Mouse (Mus musculus) adrenal gland, postnatal 14 days (tissue): ENCODE measurements around the gene Wfdc6a. TPM values are rescaled to one million over a fixed set of nuclear protein-coding genes. Genes with fewer than 3 reads are reported as not detected.

Experiments
- DNase-seq: peaks from one replicate; pipeline ENCODE4 v3.0.0; 2021; ENCODE audit warnings: mixed read lengths
- total RNA-seq: library from RNA; stranded (reverse); gene quantifications from 2 replicates; pipeline ENCODE4 v1.2.3, GENCODE M21; 2021

Wfdc6a gene
- total RNA-seq, 1 experiment from 2014 or later: 1.2 TPM

- DNase-seq: no peak
These were observed 35.0 kb downstream of the Wfdc6a start for GRCm38 (mm10) chr2:164549963-164550894.

GRCm38 (mm10) chr2:164549338-164549737 is 35.9 kb downstream of the Wfdc6a start:
- DNase-seq: no peak

GRCm38 (mm10) chr2:164544454-164545097 is 40.7 kb downstream of the Wfdc6a start:
- DNase-seq: no peak

GRCm38 (mm10) chr2:164543745-164544144 is 41.5 kb downstream of the Wfdc6a start:
- no peak for DNase-seq

- DNase-seq: no peak
These were observed 42.6 kb downstream of the Wfdc6a start for GRCm38 (mm10) chr2:164542598-164542997.

GRCm38 (mm10) chr2:164542132-164542531 is 43.1 kb downstream of the Wfdc6a start:
- no peak for DNase-seq

- no peak for DNase-seq
These were observed 44.4 kb downstream of the Wfdc6a start for GRCm38 (mm10) chr2:164540652-164541427.

GRCm38 (mm10) chr2:164537003-164537402 is 48.2 kb downstream of the Wfdc6a start:
- DNase-seq: no peak

GRCm38 (mm10) chr2:164534315-164534714 is 50.9 kb downstream of the Wfdc6a start:
- no peak for DNase-seq

- peak; percentile 76 for DNase-seq
These were observed 54.1 kb downstream of the Wfdc6a start for GRCm38 (mm10) chr2:164531169-164531568.

Other genes starting within 250 kb of the Wfdc6a start
- 9.2 and 9.3 TPM in 2 replicates for gene Slpi, start 196.4 kb downstream of the Wfdc6a start, total RNA-seq
- gene Rbpjl, start 182.3 kb downstream of the Wfdc6a start, total RNA-seq: not detected in 2 replicates
- gene Matn4, start 180.3 kb downstream of the Wfdc6a start, total RNA-seq: 1.7 and 2.3 TPM in 2 replicates
- gene Sdc4, start 141.6 kb downstream of the Wfdc6a start, total RNA-seq: 153 and 208 TPM in 2 replicates
- gene Sys1, start 128.5 kb downstream of the Wfdc6a start, total RNA-seq: 31.2 and 34.2 TPM in 2 replicates
- 0.82 and 5.9 TPM in 2 replicates for gene Gm20458, start 124.5 kb downstream of the Wfdc6a start, total RNA-seq
- gene Trp53tg5, start 111.7 kb downstream of the Wfdc6a start, total RNA-seq: not detected in 2 replicates
- 10.0 and 13.8 TPM in 2 replicates for gene Dbndd2, start 99.3 kb downstream of the Wfdc6a start, total RNA-seq
- 85.2 and 89.0 TPM in 2 replicates for gene Pigt, start 87.9 kb downstream of the Wfdc6a start, total RNA-seq
- gene Wfdc2, start 23.0 kb downstream of the Wfdc6a start, total RNA-seq: 2.1 TPM in 1 of 2 replicates, not detected in the other
- gene Spint3, start 12.0 kb downstream of the Wfdc6a start, total RNA-seq: not detected in 2 replicates
- gene Eppin, start 8.1 kb upstream of the Wfdc6a start, total RNA-seq: not detected in 2 replicates
- gene Wfdc6b, start 28.1 kb upstream of the Wfdc6a start, total RNA-seq: not detected in 2 replicates
- 0.23 TPM in 1 of 2 replicates, not detected in the other for gene Wfdc8, start 28.2 kb upstream of the Wfdc6a start, total RNA-seq
- gene Wfdc16, start 53.3 kb upstream of the Wfdc6a start, total RNA-seq: not detected in 2 replicates
- not detected in 2 replicates for gene Wfdc10, start 70.6 kb upstream of the Wfdc6a start, total RNA-seq
- not detected in 2 replicates for gene Wfdc9, start 71.1 kb upstream of the Wfdc6a start, total RNA-seq
- not detected in 2 replicates for gene Wfdc11, start 88.6 kb upstream of the Wfdc6a start, total RNA-seq
- not detected in 2 replicates for gene Wfdc13, start 99.7 kb upstream of the Wfdc6a start, total RNA-seq
- gene Spint4, start 113.1 kb upstream of the Wfdc6a start, total RNA-seq: not detected in 2 replicates
- gene Spint5, start 129.9 kb upstream of the Wfdc6a start, total RNA-seq: not detected in 2 replicates
- gene Wfdc3, start 160.5 kb upstream of the Wfdc6a start, total RNA-seq: 0.59 TPM in 1 of 2 replicates, not detected in the other
- gene Dnttip1, start 160.5 kb upstream of the Wfdc6a start, total RNA-seq: 39.6 and 47.3 TPM in 2 replicates
- 32.1 and 36.0 TPM in 2 replicates for gene Ube2c, start 184.5 kb upstream of the Wfdc6a start, total RNA-seq
- 1.0 TPM in 1 of 2 replicates, not detected in the other for gene Tnnc2, start 194.5 kb upstream of the Wfdc6a start, total RNA-seq
- gene Snx21, start 200.4 kb upstream of the Wfdc6a start, total RNA-seq: 35.7 and 46.2 TPM in 2 replicates
- 25.7 and 28.9 TPM in 2 replicates for gene Acot8, start 219.4 kb upstream of the Wfdc6a start, total RNA-seq
- 4.9 and 5.1 TPM in 2 replicates for gene Zswim3, start 219.7 kb upstream of the Wfdc6a start, total RNA-seq
- 7.0 and 8.9 TPM in 2 replicates for gene Zswim1, start 237.2 kb upstream of the Wfdc6a start, total RNA-seq
- not detected in 2 replicates for gene Spata25, start 243.1 kb upstream of the Wfdc6a start, total RNA-seq
- gene Ctsa, start 247.4 kb upstream of the Wfdc6a start, total RNA-seq: 104 and 116 TPM in 2 replicates
- gene Neurl2, start 248.0 kb upstream of the Wfdc6a start, total RNA-seq: 2.4 and 3.5 TPM in 2 replicates